Mouse (Mus musculus) embryonic facial prominence, embryonic 13.5 days (tissue): Measurements from ENCODE around the gene Rgs12. TPM values are rescaled to one million over a fixed set of nuclear protein-coding genes. Genes with fewer than 3 reads are reported as not detected.

Experiments used
- ATAC-seq: fragments of 200-750 bp; cut with Nextera tagmentation; 2 replicates; pipeline ENCODE4 v1.8.0; 2017; ENCODE audit warnings: low read depth; ENCODE audit not compliant: insufficient number of reproducible peaks, insufficient read depth, low FRiP score, low TSS enrichment
- H3K27ac ChIP-seq: fragments of 300-500 bp; sonication (generic); 2 replicates; pipeline ENCODE4 v1.5.1; 2015; ENCODE audit warnings: moderate library complexity, mild to moderate bottlenecking, inconsistent platforms
- H3K27me3 ChIP-seq: fragments of 300-500 bp; sonication (generic); 2 replicates; pipeline ENCODE4 v1.6.1; 2015; ENCODE audit warnings: mild to moderate bottlenecking, inconsistent platforms
- H3K36me3 ChIP-seq: fragments of 300-500 bp; sonication (generic); 2 replicates; pipeline ENCODE4 v1.6.1; 2015; ENCODE audit warnings: mild to moderate bottlenecking, inconsistent platforms
- H3K4me1 ChIP-seq: fragments of 300-500 bp; sonication (generic); 2 replicates; pipeline ENCODE4 v1.6.1; 2015; ENCODE audit warnings: inconsistent platforms
- H3K4me2 ChIP-seq: fragments of 300-500 bp; sonication (generic); 2 replicates; pipeline ENCODE4 v1.6.1; 2015; ENCODE audit warnings: moderate library complexity, mild to moderate bottlenecking, inconsistent platforms
- H3K4me3 ChIP-seq: fragments of 300-500 bp; sonication (generic); 2 replicates; pipeline ENCODE4 v1.5.1; 2015; ENCODE audit warnings: mild to moderate bottlenecking, inconsistent platforms
- H3K9ac ChIP-seq: fragments of 300-500 bp; sonication (generic); 2 replicates; pipeline ENCODE4 v1.6.1; 2015; ENCODE audit warnings: mild to moderate bottlenecking, inconsistent platforms
- H3K9me3 ChIP-seq: fragments of 300-500 bp; sonication (generic); 2 replicates; pipeline ENCODE4 v1.6.1; 2016; ENCODE audit warnings: inconsistent platforms
- WGBS: fragments of 180-500 bp; shearing (Covaris S2); methylation state at CpG from one replicate; pipeline ENCODE4 v1.1.7; 2015; ENCODE audit warnings: mixed read lengths; 5-methylcytosine and 5-hydroxymethylcytosine counted together
- polyA plus RNA-seq: library from polyadenylated mRNA; unstranded; fragments of >200 nt; fragmentation: Nextera tagmentation; extraction: Ambion mirVana; gene quantifications from 2 replicates; pipeline ENCODE4 v1.2.1, GENCODE M21; 2015

The Rgs12 gene
- polyA plus RNA-seq, 1 experiment from 2014 or later = 50.7 TPM

DNA sequence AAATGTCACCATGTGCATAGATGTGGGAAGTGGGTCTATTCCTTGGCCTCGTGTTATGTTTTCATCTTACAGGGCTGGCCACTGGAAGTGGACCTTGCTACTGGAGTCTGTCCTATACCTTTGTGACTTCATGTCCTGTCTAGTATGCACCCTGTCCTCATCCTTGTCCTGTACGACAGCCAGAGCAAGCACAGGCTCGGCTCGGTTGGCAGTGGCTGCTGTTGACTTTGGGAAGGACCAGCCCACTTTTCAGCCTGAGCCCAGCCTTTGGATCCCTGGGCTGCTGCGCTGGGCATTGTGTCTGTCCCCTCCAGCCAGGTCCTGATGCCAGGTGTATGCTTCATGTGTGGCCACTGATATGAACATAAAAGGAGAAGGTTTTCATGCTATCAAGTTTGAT, 61.4 kb downstream of the Rgs12 start:
- H3K4me3 ChIP-seq = no peak overlapping the region
- H3K27ac ChIP-seq = no peak overlapping the region
- no peaks in the 10 kb centered on the region for H3K4me1 ChIP-seq
- WGBS = 76% methylated on average over 5 of the region's 5 CpGs
- no peak for ATAC-seq
- H3K36me3 ChIP-seq = peaks cover 46% of the 10 kb centered on the region
- no peak overlapping the region for H3K4me2 ChIP-seq
- H3K9ac ChIP-seq = no peak overlapping the region
- H3K9me3 ChIP-seq = no peaks in the 10 kb centered on the region
- no peaks in the 10 kb centered on the region for H3K27me3 ChIP-seq

- Histone ChIP-seq H3K9me3 (no peaks in the 10 kb centered on the region), H3K4me3 (no peak overlapping the region), H3K9ac (no peak overlapping the region), H3K36me3 (peaks cover 40% of the 10 kb centered on the region), H3K27me3 (no peaks in the 10 kb centered on the region), H3K27ac (no peak overlapping the region), H3K4me1 (no peaks in the 10 kb centered on the region; the same call in 1 of the 2 replicates), H3K4me2 (no peak overlapping the region)
- ATAC-seq = no peak
- WGBS = 94% methylated on average over 6 of the region's 6 CpGs
These were observed 62.1 kb downstream of the Rgs12 start for GRCm38 (mm10) chr5:35011156-35011923.

DNA sequence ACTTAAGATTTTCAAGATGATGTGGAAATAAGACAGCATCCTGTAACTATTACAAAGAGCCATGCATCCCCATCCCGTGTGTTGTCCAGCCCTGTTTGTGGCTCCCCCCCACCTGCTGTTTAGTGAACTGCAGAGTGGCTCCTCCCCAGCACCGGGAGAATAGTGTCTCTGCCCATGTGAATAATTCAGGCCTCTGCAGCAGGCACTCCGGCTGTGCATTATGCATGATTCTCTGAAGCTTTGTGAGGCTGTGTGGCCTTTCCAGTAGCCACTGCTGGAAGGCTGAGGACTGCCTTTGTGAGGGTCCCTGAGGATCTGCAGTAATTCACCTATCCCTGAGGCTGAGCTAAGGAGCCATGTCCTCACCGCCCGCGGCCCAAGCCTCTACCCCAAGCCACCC, 64.8 kb downstream of the Rgs12 start:
- Histone ChIP-seq H3K27ac (no peak overlapping the region), H3K4me3 (no peak overlapping the region), H3K27me3 (no peaks in the 10 kb centered on the region), H3K4me2 (no peak overlapping the region), H3K9me3 (no peaks in the 10 kb centered on the region), H3K9ac (no peak overlapping the region), H3K36me3 (peaks cover 27% of the 10 kb centered on the region), H3K4me1 (peaks cover 6% of the 10 kb centered on the region)
- 76% methylated on average over 6 of the region's 6 CpGs for WGBS
- no peak for ATAC-seq

DNA sequence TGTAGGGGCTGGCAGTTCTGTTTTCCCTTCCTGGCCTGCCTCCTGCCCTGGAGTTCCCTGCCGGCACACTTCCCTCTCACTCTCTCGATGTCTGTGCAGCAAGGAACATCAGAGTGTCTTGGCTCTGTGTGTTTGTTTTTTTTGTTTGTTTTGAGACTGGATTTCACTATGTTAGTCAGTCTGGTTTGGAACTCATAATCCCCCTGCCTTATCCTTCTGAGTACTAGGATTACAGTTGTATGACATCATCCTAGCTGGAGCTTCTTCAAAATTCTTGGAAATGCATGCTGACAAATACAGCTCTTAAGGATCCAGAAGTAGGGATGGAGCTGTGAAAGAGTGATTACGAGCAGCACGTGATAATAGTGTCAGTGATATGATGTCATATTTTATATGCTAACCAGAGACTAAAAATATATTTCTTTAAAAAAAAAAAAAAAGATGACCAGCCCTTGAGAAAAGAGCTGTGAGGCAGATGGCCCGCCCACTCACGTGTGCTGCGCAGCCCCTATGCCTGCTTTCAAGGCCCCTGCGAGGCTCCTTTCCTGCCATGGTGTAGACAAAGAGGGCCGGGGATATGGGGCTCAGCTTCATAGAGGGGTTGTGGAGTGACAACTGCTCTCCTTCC, 70.5 kb downstream of the Rgs12 start:
- Histone ChIP-seq H3K4me1 (peaks cover 6% of the 10 kb centered on the region), H3K4me3 (no peak overlapping the region), H3K9ac (no peak overlapping the region), H3K36me3 (peaks cover 57% of the 10 kb centered on the region), H3K9me3 (no peaks in the 10 kb centered on the region), H3K27me3 (no peaks in the 10 kb centered on the region), H3K27ac (no peak overlapping the region), H3K4me2 (no peak overlapping the region)
- ATAC-seq = no peak
- 74% methylated on average over 9 of the region's 9 CpGs for WGBS

GRCm38 (mm10) chr5:35020410-35021241, 71.4 kb downstream of the Rgs12 start:
- H3K9me3 ChIP-seq = no peaks in the 10 kb centered on the region
- 74% methylated on average over 9 of the region's 9 CpGs for WGBS
- H3K27ac ChIP-seq = no peak overlapping the region
- H3K4me1 ChIP-seq = peaks cover 6% of the 10 kb centered on the region
- H3K9ac ChIP-seq = no peak overlapping the region
- H3K4me3 ChIP-seq = no peak overlapping the region
- peaks cover 59% of the 10 kb centered on the region for H3K36me3 ChIP-seq
- no peak for ATAC-seq
- H3K27me3 ChIP-seq = no peaks in the 10 kb centered on the region
- H3K4me2 ChIP-seq = no peak overlapping the region

- H3K36me3 ChIP-seq = peaks cover 92% of the 10 kb centered on the region
- no peaks in the 10 kb centered on the region for H3K27me3 ChIP-seq
- no peak for ATAC-seq
- H3K9me3 ChIP-seq = no peaks in the 10 kb centered on the region
- no peaks in the 10 kb centered on the region for H3K4me1 ChIP-seq
- no peak overlapping the region for H3K27ac ChIP-seq
- H3K4me3 ChIP-seq = no peak overlapping the region
- no peak overlapping the region for H3K9ac ChIP-seq
- no peak overlapping the region for H3K4me2 ChIP-seq
- 36% methylated on average over 2 of the region's 2 CpGs for WGBS
These were observed 75.7 kb downstream of the Rgs12 start for GRCm38 (mm10) chr5:35024975-35025374.

- no peak overlapping the region for H3K27ac ChIP-seq
- H3K4me1 ChIP-seq = no peaks in the 10 kb centered on the region
- H3K27me3 ChIP-seq = no peaks in the 10 kb centered on the region
- ATAC-seq = no peak
- peaks cover 93% of the 10 kb centered on the region for H3K36me3 ChIP-seq
- no peak overlapping the region for H3K4me2 ChIP-seq
- no peaks in the 10 kb centered on the region for H3K9me3 ChIP-seq
- 97% methylated on average over 1 of the region's 1 CpGs for WGBS
- no peak overlapping the region for H3K4me3 ChIP-seq
- H3K9ac ChIP-seq = no peak overlapping the region
These were observed 80.1 kb downstream of the Rgs12 start for GRCm38 (mm10) chr5:35029303-35029702.

GRCm38 (mm10) chr5:35029755-35030154, 80.5 kb downstream of the Rgs12 start:
- H3K36me3 ChIP-seq = peaks cover 93% of the 10 kb centered on the region

GRCm38 (mm10) chr5:35033068-35033467, 83.8 kb downstream of the Rgs12 start:
- H3K9ac ChIP-seq = no peak overlapping the region
- H3K27ac ChIP-seq = no peak overlapping the region
- H3K27me3 ChIP-seq = no peaks in the 10 kb centered on the region
- H3K9me3 ChIP-seq = no peaks in the 10 kb centered on the region
- no peaks in the 10 kb centered on the region for H3K4me1 ChIP-seq
- H3K4me3 ChIP-seq = no peak overlapping the region
- WGBS = 72% methylated on average over 5 of the region's 5 CpGs
- no peak for ATAC-seq
- H3K4me2 ChIP-seq = no peak overlapping the region
- peaks cover 74% of the 10 kb centered on the region for H3K36me3 ChIP-seq

More at GRCm38 (mm10) chr5:35029755-35030154, 80.5 kb downstream of the Rgs12 start:
- Histone ChIP-seq H3K4me2 (no peak overlapping the region), H3K27me3 (no peaks in the 10 kb centered on the region), H3K9ac (no peak overlapping the region), H3K27ac (peak overlapping the region; percentile 23; the same call in 1 of the 2 replicates), H3K4me1 (no peaks in the 10 kb centered on the region), H3K4me3 (no peak overlapping the region), H3K9me3 (no peaks in the 10 kb centered on the region)
- WGBS = 87% methylated on average over 5 of the region's 5 CpGs
- no peak for ATAC-seq

GRCm38 (mm10) chr5:35033619-35034018, 84.4 kb downstream of the Rgs12 start:
- Histone ChIP-seq H3K4me3 (no peak overlapping the region), H3K9me3 (no peaks in the 10 kb centered on the region), H3K36me3 (peaks cover 69% of the 10 kb centered on the region), H3K9ac (no peak overlapping the region), H3K4me2 (no peak overlapping the region), H3K27me3 (no peaks in the 10 kb centered on the region), H3K27ac (no peak overlapping the region), H3K4me1 (no peaks in the 10 kb centered on the region)
- WGBS = 70% methylated on average over 1 of the region's 1 CpGs
- ATAC-seq = no peak

GRCm38 (mm10) chr5:35035141-35035540, 85.9 kb downstream of the Rgs12 start:
- no peak overlapping the region for H3K4me2 ChIP-seq
- H3K9me3 ChIP-seq = no peaks in the 10 kb centered on the region
- ATAC-seq = no peak
- no peak overlapping the region for H3K9ac ChIP-seq
- no peak overlapping the region for H3K4me3 ChIP-seq
- H3K4me1 ChIP-seq = no peaks in the 10 kb centered on the region
- H3K36me3 ChIP-seq = peaks cover 54% of the 10 kb centered on the region
- no peak overlapping the region for H3K27ac ChIP-seq
- H3K27me3 ChIP-seq = no peaks in the 10 kb centered on the region
- WGBS = 84% methylated on average over 5 of the region's 5 CpGs
